Mouse (Mus musculus): ENCODE measurements around the gene Supt16. TPM values are rescaled to one million over a fixed set of nuclear protein-coding genes. Genes with fewer than 3 reads are reported as not detected.

Supt16 gene
- total RNA-seq, 4 experiments from 2014 or later, result 10.4 to 14.4 (median 12.3) TPM

DNA sequence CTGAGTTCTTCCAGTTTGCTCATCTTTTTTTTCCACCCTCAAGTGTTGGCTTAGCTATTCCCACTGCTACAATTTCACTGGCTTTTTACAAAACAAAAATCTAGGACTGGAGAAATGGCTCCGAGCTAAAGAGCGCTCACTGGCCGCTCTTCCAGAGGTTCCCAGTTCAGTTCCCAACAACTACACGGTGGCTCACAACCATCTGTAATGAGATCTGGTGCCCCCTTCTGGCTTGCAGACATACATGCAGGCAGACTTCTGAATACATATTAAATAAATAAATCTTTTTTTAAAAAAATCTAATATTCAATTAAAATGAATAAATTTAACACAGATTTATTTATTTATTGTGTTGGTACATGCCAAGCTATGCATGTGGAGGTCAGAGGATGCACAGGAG is 50.7 kb downstream of the Supt16 start:
- DNase-seq (ENCODE audit: low spot score in 2 of 2), result no peak

DNA sequence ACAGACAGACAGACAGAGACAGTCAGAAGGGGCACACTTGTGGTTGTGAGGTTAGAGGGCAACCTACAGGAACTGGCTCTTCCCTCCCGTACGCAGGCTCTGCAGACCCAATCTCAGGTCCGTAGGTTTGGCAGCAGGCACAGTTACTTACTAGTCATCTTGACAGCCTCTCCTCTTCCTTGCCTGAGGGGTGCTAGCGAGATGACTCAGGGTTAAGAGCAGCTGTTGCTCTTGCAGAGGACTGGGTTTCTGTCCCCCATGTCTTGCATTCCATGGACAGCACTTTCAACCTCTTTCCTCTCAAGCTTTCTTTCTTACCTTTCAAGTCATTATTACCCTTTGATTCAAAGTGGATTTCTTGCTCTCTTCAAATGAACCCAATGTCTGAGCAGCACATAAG is 53.1 kb downstream of the Supt16 start:
- no peak for DNase-seq (ENCODE audit: low spot score in 2 of 2)

DNA sequence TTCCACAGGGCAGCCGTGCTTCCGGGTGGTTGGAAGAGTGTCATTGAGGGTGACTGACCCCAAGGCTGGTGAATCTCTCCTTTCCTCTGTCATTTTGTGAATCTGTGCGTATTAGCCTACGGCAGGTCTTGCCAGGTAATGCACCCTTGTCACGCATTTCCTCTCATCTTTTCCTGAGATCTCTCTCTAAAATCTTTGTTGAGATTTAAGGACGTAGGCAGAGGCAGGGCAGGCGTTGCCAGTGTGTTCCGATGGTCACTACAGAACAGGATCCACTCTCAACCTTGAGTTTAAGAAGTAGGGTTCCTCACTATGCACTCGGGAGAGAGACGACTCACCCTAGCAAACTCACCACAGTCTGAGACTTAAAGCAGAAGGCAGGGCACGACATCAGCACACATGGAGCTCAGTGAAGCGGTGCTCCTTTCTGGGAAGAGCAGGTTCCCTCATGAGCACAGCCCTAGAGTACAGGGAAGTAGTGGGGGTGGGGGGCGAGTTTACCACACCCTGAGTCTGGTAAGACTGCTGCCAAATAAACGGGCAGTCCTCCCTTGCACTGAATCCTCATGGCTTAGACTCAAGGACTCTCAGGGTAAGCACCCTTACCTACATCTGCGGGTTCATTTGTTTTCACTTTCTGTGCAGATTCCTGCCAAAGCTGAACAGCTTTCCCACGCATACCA is 55.6 kb downstream of the Supt16 start:
- DNase-seq (ENCODE audit: low spot score in 2 of 2), result no peak

DNA sequence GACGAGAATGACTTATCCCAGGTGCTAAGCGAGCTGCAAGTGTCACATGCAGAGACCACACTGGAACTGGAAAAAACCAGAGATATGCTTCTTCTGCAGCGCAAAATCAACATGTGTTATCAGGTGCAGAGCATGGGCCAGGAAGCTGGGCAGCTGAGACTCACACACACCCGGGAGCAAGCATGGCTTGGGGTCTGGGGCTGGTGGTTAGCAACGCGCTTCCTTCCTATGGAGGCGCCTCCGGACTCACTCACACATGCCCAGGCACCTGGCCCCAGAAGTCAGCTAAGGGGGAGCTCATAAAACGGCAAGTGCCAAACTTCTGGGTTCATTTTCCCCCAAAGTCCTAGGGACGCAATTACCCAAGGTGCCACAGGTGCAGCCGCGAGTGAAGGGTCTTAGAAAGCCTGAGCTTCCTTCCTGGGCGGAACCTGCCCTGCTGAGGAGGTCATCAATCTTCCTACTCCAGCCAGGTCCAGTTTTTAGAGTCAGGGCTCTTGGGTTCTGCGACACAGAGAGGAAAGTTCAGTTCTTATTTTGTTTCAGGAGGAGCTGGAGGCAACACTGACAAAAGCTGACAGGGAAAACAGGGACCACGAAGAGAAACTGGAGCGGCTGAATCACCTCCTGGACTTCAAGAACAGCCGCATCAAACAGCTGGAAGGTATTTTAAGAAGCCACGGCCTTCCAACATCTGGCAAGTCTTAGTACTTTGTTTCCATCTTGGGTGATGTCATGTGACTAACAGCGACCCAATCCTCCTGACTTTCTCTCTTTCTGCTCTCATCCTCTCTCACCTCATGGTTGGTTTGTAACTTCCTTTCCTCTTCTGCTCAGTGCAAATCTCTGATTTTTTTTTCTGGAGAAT is 56.4 kb downstream of the Supt16 start:
- no peak for DNase-seq (ENCODE audit: low spot score in 2 of 2)

- DNase-seq (ENCODE audit: low spot score in 2 of 2), result no peak
Measured at GRCm38 (mm10) chr14:52133584-52133983, 63.6 kb downstream of the Supt16 start.

DNA sequence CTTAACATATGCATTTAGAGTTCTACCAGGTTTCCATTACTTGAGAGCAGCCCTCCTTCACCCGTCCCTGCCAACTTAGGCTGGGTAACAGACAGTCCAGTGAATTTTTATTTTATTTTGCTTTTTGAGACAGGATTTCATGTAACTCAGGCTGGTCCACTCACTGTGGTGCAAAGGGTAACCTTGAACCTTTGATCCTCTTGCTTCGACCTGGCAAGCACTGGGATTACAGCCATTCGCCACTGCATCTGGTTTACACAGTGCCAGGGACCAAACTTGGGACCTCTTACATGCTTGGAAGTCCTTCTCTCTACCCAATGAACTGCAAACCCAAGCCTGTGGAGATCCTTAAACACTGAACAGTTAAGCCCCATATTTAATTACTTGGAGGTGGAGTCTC is 72.6 kb downstream of the Supt16 start:
- DNase-seq (ENCODE audit: low spot score in 2 of 2), result no peak

GRCm38 (mm10) chr14:52123918-52124317 is 73.3 kb downstream of the Supt16 start:
- DNase-seq (ENCODE audit: low spot score in 2 of 2), result peak; percentile 9 to 27

- no peak for DNase-seq (ENCODE audit: low spot score in 2 of 2)
Measured at GRCm38 (mm10) chr14:52120169-52120568, 77.0 kb downstream of the Supt16 start.

DNA sequence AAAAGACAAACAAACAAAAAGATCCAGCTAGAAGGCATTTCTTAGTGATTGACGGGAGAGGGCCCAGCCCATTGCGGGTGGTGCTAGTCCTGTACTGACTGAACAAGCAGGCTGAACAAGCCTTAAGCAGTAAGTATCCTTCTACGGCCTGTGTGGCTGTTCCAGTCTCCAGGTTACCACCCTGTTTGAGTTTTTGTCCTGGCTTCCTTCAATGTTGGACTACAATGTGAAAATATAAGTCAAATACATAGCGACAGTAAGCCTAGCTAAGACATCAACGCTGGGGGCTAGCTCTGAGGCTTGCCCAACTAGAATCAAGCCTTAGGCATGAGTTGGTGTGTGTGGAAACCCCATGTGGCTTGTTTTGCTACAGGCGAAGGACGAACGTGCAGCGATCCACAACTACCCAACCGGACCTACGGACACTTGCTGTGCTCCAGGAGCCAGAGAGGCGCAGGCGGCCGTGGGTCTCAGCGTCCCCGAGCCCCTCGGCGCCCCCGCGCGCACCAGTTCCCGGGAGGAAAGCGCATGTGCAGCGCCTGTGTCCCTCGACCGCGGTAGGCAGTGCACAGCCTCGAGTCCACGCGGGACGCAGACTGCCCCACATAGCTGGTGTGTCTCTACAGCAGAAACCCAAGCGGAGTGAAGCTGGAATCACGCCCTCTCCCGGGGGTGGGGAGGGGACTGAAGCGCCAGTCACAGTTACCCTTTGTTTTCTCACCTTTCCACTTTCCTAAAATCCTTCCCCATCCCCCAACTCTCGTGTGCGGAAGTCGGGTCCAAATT is 78.2 kb downstream of the Supt16 start:
- DNase-seq (ENCODE audit: low spot score in 2 of 2), result peak; percentile 6 to 8

DNA sequence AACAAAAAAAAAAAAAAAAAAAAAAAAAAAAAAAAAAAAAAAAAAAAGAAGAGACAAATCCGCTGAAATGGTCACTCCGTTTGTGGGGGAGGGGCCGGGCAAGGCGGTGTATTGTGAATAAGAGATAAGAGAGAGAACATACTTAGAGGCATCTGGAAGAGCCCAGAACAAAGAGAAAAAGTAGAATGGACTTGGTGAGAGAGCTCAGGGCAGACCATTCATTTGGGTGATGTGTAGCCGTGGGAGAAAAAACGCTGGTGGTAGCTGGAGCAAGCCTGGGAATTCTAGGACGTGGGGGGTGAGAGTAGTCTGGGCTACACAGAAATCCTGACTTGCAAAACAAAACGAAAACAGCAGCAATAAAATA is 78.8 kb downstream of the Supt16 start:
- no peak for DNase-seq (ENCODE audit: low spot score in 2 of 2)

- DNase-seq (ENCODE audit: low spot score in 2 of 2), result no peak
Measured at GRCm38 (mm10) chr14:52117241-52117640, 80.0 kb downstream of the Supt16 start.

DNA sequence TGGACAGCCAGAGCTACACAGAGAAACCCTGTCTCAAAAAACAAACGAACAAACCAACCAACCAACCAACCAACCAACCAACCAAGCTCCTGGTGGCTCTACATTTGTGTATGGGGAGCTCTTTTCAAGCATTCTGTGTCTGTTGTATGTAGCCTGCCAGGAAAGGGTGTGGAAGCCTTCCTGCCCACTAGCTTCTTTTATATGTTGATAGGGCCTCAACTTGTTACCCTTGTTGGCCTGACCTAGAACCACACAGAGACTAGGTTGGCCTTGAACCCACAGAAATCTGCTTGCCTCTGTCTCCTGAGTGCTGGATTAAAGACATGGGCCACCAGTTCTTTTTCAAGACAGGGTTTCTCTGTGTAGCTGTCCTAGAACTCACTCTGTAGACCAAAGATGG is 83.1 kb downstream of the Supt16 start:
- no peak for DNase-seq (ENCODE audit: low spot score in 2 of 2)

Other genes with a start within 250 kb of the Supt16 start
- gene Arhgef40, start 212.7 kb downstream of the Supt16 start, total RNA-seq (2022), result 1 to 10 TPM; 5.7 to 9.4 (median 6.2) TPM
- gene Tmem253, start 181.8 kb downstream of the Supt16 start, total RNA-seq (2022), result 1 to 10 TPM in 3 of 4 experiments, under 1 TPM in 1; 0.60 to 1.4 (median 1.2) TPM
- gene Zfp219, start 176.7 kb downstream of the Supt16 start, total RNA-seq (2022), result 10 to 100 TPM in 3 of 4 experiments, 1 to 10 TPM in 1; 9.9 to 14.0 (median 13.0) TPM
- gene Olfr221, start 155.0 kb downstream of the Supt16 start, total RNA-seq (2022), result not detected
- 10 to 100 TPM; 62.4 to 80.4 (median 71.9) TPM for gene Hnrnpc, start 93.4 kb downstream of the Supt16 start, total RNA-seq (2022)
- gene Rpgrip1, start 86.7 kb downstream of the Supt16 start, total RNA-seq (2022), result not detected
- 10 to 100 TPM; 24.5 to 42.9 (median 34.6) TPM for gene Chd8, start 60.4 kb upstream of the Supt16 start, total RNA-seq (2022)
- gene Tox4, start 81.7 kb upstream of the Supt16 start, total RNA-seq (2022), result 10 to 100 TPM; 53.9 to 65.3 (median 62.6) TPM
- gene Rab2b, start 82.1 kb upstream of the Supt16 start, total RNA-seq (2022), result 1 to 10 TPM; 2.5 to 3.7 (median 3.1) TPM
- gene Mettl3, start 107.7 kb upstream of the Supt16 start, total RNA-seq (2022), result 10 to 100 TPM; 15.5 to 17.0 (median 16.0) TPM
- gene Sall2, start 131.3 kb upstream of the Supt16 start, total RNA-seq (2022), result under 1 TPM; 0.34 to 0.65 (median 0.54) TPM
- not detected for gene Olfr1513, start 159.0 kb upstream of the Supt16 start, total RNA-seq (2022)
- gene Olfr1512, start 181.8 kb upstream of the Supt16 start, total RNA-seq (2022), result not detected
- not detected for gene Olfr1511, start 200.0 kb upstream of the Supt16 start, total RNA-seq (2022)
- gene Olfr1510, start 217.0 kb upstream of the Supt16 start, total RNA-seq (2022), result not detected
- not detected for gene Olfr1509, start 245.6 kb upstream of the Supt16 start, total RNA-seq (2022)

Measured in gastrocnemius, adult 8-10 months (tissue).